Mouse (Mus musculus) forebrain, embryonic 14.5 days (tissue): ENCODE data around the gene Obscn. TPM values are rescaled to one million over a fixed set of nuclear protein-coding genes. Genes with fewer than 3 reads are reported as not detected.

Experiments used
- ATAC-seq: fragments of 200-750 bp; cut with Nextera tagmentation; 2 replicates; pipeline ENCODE4 v1.8.0; 2017; ENCODE audit warnings: mild to moderate bottlenecking, moderate library complexity
- DNase-seq: peaks from one replicate; pipeline ENCODE4 v3.0.0-alpha.2; 2015; ENCODE audit warnings: low spot score
- H3K27ac ChIP-seq: fragments of 300-500 bp; sonication (generic); 2 replicates; pipeline ENCODE4 v1.5.1; 2014; ENCODE audit warnings: low read depth, mild to moderate bottlenecking, control low read depth, low read length, moderate library complexity
- H3K27me3 ChIP-seq: fragments of 300-500 bp; sonication (generic); replicated peaks from 2 replicates; pipeline ENCODE4 v1.6.1; 2014; ENCODE audit warnings: low read length, control low read depth, mixed read lengths; ENCODE audit not compliant: control insufficient read depth, insufficient read depth
- H3K36me3 ChIP-seq: fragments of 300-500 bp; sonication (generic); 2 replicates; pipeline ENCODE4 v1.6.1; 2014; ENCODE audit warnings: low read length, control low read depth; ENCODE audit not compliant: control insufficient read depth, insufficient read depth
- H3K4me1 ChIP-seq: fragments of 300-500 bp; sonication (generic); 2 replicates; pipeline ENCODE4 v1.6.1; 2014; ENCODE audit warnings: antibody characterized with exemption, low read length, control low read depth; ENCODE audit not compliant: control insufficient read depth, insufficient read depth
- H3K4me2 ChIP-seq: fragments of 300-500 bp; sonication (generic); 2 replicates; pipeline ENCODE4 v1.6.1; 2014; ENCODE audit warnings: mild to moderate bottlenecking, control low read depth, low read length
- H3K4me3 ChIP-seq: fragments of 300-500 bp; sonication (generic); 2 replicates; pipeline ENCODE4 v1.5.1; 2014; ENCODE audit warnings: low read depth, low read length, control low read depth
- H3K9ac ChIP-seq: fragments of 300-500 bp; sonication (generic); 2 replicates; pipeline ENCODE4 v1.6.1; 2014; ENCODE audit warnings: mild to moderate bottlenecking, low read length, control low read depth, moderate library complexity
- H3K9me3 ChIP-seq: fragments of 300-500 bp; sonication (generic); replicated peaks from 2 replicates; pipeline ENCODE4 v1.6.1; 2016; ENCODE audit warnings: low read length, control low read depth, mixed read lengths; ENCODE audit not compliant: control insufficient read depth
- WGBS: fragments of 180-500 bp; shearing (Covaris S2); extraction: QIAGEN DNeasy Blood & Tissue Kit; methylation state at CpG from one replicate; pipeline ENCODE4 v1.1.7; 2014; 5-methylcytosine and 5-hydroxymethylcytosine counted together
- polyA plus RNA-seq: library from polyadenylated mRNA; unstranded; fragments of >200 nt; fragmentation: Nextera tagmentation; extraction: Ambion mirVana; gene quantifications from 2 replicates; pipeline ENCODE4 v1.2.1, GENCODE M21; 2014

Obscn gene
- polyA plus RNA-seq, 1 experiment from 2014 or later, result 0.05 TPM

GRCm38 (mm10) chr11:58953351-58954169, 182.6 kb downstream of the Obscn start:
- DNase-seq (peak; percentile 84), ATAC-seq (peak; percentile 9)

GRCm38 (mm10) chr11:58951210-58951609, 185.0 kb downstream of the Obscn start:
- Histone ChIP-seq H3K9ac (peak overlapping the region; percentile 95; the same call in 1 of the 2 replicates), H3K4me2 (peak overlapping the region; percentile 77), H3K27ac (peak overlapping the region; percentile 99; the same call in 1 of the 2 replicates), H3K36me3 (no peaks in the 10 kb centered on the region), H3K9me3 (no peaks in the 10 kb centered on the region), H3K4me3 (no peak overlapping the region), H3K27me3 (no peaks in the 10 kb centered on the region), H3K4me1 (peaks cover 21% of the 10 kb centered on the region)
- 51% methylated on average over 5 of the region's 5 CpGs for WGBS
- ATAC-seq (no peak), DNase-seq (no peak)

More at GRCm38 (mm10) chr11:58953351-58954169, 182.6 kb downstream of the Obscn start:
- Histone ChIP-seq H3K27me3 (no peaks in the 10 kb centered on the region), H3K27ac (peak overlapping the region; percentile 99), H3K4me1 (peaks cover 38% of the 10 kb centered on the region), H3K4me3 (peak overlapping the region; percentile 89), H3K9me3 (no peaks in the 10 kb centered on the region), H3K9ac (peak overlapping the region; percentile 96), H3K4me2 (peak overlapping the region; percentile 61), H3K36me3 (peaks cover 14% of the 10 kb centered on the region)
- WGBS, result under 1% methylated on average over 33 of the region's 33 CpGs

GRCm38 (mm10) chr11:58949480-58950431, 186.4 kb downstream of the Obscn start:
- DNase-seq (peak; percentile 95), ATAC-seq (peak; percentile 58)
- no peaks in the 10 kb centered on the region for H3K36me3 ChIP-seq
- 1% methylated on average over 20 of the region's 20 CpGs for WGBS
- no peaks in the 10 kb centered on the region for H3K27me3 ChIP-seq
- H3K4me2 ChIP-seq, result peak overlapping the region; percentile 77
- H3K4me1 ChIP-seq, result peaks cover 20% of the 10 kb centered on the region
- peak overlapping the region; percentile 61 for H3K4me3 ChIP-seq
- peak overlapping the region; percentile 99 for H3K27ac ChIP-seq
- no peaks in the 10 kb centered on the region for H3K9me3 ChIP-seq
- peak overlapping the region; percentile 95 for H3K9ac ChIP-seq

GRCm38 (mm10) chr11:58948542-58949479, 187.4 kb downstream of the Obscn start, which contains the start of gene Hist3h2ba:
Gene Hist3h2ba, plus strand, starts transcription at chr11:58948920.
- under 1% methylated on average over 48 of the region's 48 CpGs for WGBS
- Histone ChIP-seq H3K27me3 (no peaks in the 10 kb centered on the region), H3K36me3 (no peaks in the 10 kb centered on the region), H3K27ac (peak within 1 kb of the TSS; percentile 99), H3K9me3 (no peaks in the 10 kb centered on the region), H3K4me1 (peaks cover 20% of the 10 kb centered on the region), H3K9ac (peak within 1 kb of the TSS; percentile 95), H3K4me2 (peak within 1 kb of the TSS; percentile 77), H3K4me3 (peak within 1 kb of the TSS; percentile 61)
- DNase-seq, result peak; percentile 99
- peak; percentile 89 for ATAC-seq

DNA sequence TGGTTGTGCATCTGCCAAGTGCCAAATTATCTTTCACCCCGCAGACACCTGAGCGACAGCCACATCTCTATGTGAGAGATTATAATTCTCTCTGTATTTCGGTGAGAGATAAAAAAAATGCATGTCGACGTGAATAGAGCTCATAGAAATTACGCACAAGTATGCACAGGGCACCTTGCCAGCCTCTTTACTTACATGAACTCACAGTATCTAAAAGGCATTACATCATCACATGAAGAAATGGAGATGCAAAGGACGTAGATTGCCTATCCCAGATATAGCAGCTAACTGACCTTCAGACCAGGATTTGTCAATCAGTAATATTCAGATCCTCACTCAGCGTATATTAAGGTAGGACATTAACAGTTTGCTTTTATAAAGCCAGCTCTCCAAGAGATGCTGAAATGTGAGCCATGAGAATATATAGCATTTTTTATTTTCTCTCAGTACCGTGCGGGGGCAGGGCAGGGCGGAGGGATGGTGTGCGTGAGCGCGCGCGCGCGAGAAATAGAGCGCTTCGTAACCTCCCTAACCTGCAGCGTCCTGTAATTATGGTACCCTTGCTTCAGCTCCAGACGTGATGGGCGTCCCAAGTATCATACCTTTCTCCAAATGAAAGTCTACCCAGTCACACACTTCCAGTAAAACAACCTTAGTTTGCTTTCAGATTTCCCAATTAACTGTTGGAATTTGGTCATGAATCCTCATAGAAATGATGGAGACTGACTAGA, 188.2 kb downstream of the Obscn start:
- Histone ChIP-seq H3K36me3 (no peaks in the 10 kb centered on the region), H3K4me2 (peak overlapping the region; percentile 77), H3K4me1 (peaks cover 18% of the 10 kb centered on the region), H3K9ac (peak overlapping the region; percentile 76), H3K27ac (peak overlapping the region; percentile 98), H3K9me3 (no peaks in the 10 kb centered on the region), H3K4me3 (peak overlapping the region; percentile 61), H3K27me3 (no peaks in the 10 kb centered on the region)
- DNase-seq, result peak; percentile 86
- ATAC-seq, result peak; percentile 68
- WGBS, result 8% methylated on average over 23 of the region's 23 CpGs

- H3K27ac ChIP-seq, result peak overlapping the region; percentile 98
These were observed 188.9 kb downstream of the Obscn start for GRCm38 (mm10) chr11:58947306-58947705.

More at GRCm38 (mm10) chr11:58947306-58947705, 188.9 kb downstream of the Obscn start:
- Histone ChIP-seq H3K9me3 (no peaks in the 10 kb centered on the region), H3K9ac (peak overlapping the region; percentile 76), H3K36me3 (no peaks in the 10 kb centered on the region), H3K4me1 (peaks cover 15% of the 10 kb centered on the region), H3K27me3 (no peaks in the 10 kb centered on the region), H3K4me3 (peak overlapping the region; percentile 61; the same call in 1 of the 2 replicates), H3K4me2 (peak overlapping the region; percentile 77)
- ATAC-seq, result no peak
- WGBS, result 89% methylated on average over 3 of the region's 3 CpGs
- DNase-seq, result no peak
